Mouse (Mus musculus) small intestine, adult 2 months (tissue): ENCODE data around the gene Fau.

Experiments
- CTCF ChIP-seq: fragments of 200-500 bp; IDR thresholded peaks from 2 replicates; pipeline ENCODE4 v1.5.1; 2012; ENCODE audit warnings: low read depth, mild to moderate bottlenecking, control low read depth, inconsistent platforms, low read length, moderate library complexity, mixed read lengths; ENCODE audit not compliant: insufficient replicate concordance, insufficient read length; ENCODE audit errors: extremely low read depth
- POLR2A ChIP-seq: fragments of 200-500 bp; IDR thresholded peaks from 2 replicates; pipeline ENCODE4 v1.6.1; 2012; ENCODE audit warnings: low read depth, mild to moderate bottlenecking, control low read depth, inconsistent platforms, low read length, moderate library complexity

GRCm38 (mm10) chr19:6067011-6067723, 9.5 kb downstream of the Fau start:
- TF ChIP-seq POLR2A (no peak), CTCF (peak; percentile 79)
